Mouse (Mus musculus) kidney, adult 2 months (tissue): ENCODE data around the gene Zfp719.
A peak's percentile ranks its signal among the peaks of the same experiment; 100 is the strongest.

Source experiments
- CTCF ChIP-seq: fragments of 200-500 bp; conservative IDR thresholded peaks from 2 replicates; pipeline ENCODE4 v1.5.1; 2011; ENCODE audit warnings: low read depth, mild to moderate bottlenecking, control low read depth, low read length, moderate library complexity, mixed read lengths; ENCODE audit not compliant: insufficient read depth, insufficient read length
- POLR2A ChIP-seq: fragments of 200-500 bp; IDR thresholded peaks from one replicate; pipeline ENCODE4 v1.6.1; 2011; ENCODE audit warnings: low read depth, low read length, control low read depth

- TF ChIP-seq POLR2A (no peak), CTCF (0 out of 2 replicates have a peak, but pooled peaks have one; percentile 25)
These were observed 5.4 kb downstream of the Zfp719 start for GRCm38 (mm10) chr7:43584790-43585189.
